ENCODE assay signal across 8 mouse cellular contexts in the genomic region with DNA sequence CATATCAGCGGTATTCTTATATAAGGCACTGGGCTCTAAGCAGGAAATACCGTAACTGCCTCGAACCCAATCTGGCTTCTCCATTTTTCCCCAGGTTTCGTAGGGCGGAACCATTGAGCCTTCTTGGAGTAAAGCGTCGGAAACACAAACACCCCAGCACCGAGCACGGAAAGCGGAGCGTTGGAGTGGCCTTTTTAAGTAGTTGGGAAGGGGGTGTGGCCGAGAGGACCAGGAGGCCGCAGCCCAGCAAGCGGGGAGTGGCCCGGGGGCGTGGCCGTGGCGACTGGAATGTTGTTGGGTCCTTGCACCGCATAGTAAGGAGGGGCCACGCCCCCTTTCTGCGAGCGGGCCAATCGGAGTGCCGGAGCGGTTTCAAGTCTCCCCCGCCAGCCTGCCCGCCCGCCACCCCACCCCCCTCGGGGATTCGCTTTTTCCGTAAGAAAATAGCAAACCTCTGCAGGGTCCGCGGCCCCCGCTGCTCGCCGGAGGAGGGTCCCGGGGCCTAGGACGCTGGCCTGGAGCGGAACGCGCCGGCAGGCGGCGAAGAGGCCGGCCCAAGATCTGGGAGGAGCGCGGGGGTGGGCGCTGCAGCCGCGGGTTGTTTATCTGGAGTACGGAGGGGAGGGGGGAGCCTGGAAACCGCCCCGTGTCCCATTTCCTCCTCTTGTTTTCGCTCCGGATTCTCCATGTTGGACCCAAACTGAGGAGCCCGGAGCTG. TPM values are rescaled to one million over a fixed set of nuclear protein-coding genes. Genes with fewer than 3 reads are reported as not detected.
DNase-seq lines count a peak whose midpoint lies in the region; ATAC-seq lines count a peak whose summit lies in the region.

A gene (plus strand): TSS at position 441 of the 718 bp plus-strand sequence.

- peak within 1 kb of the TSS; percentile 95 for H3K4me3 ChIP-seq in intestine, embryonic 14.5 days (ENCODE audit: low read depth, low read length)

- H3K27ac ChIP-seq in intestine, embryonic 14.5 days (ENCODE audit: low read depth): peak within 1 kb of the TSS; percentile 100

- WGBS in intestine, embryonic 14.5 days: under 1% methylated on average over 55 of the region's 56 CpGs

- H3K27me3 ChIP-seq in intestine, embryonic 14.5 days (replicated peaks; ENCODE audit: control insufficient read depth, insufficient read depth, low read length): no peaks in the 10 kb centered on the region

- peaks cover 9% of the 10 kb centered on the region; the same call in 1 of the 2 replicates for H3K36me3 ChIP-seq in intestine, embryonic 14.5 days (ENCODE audit: control insufficient read depth, insufficient read depth, low read length)

- H3K9me3 ChIP-seq in intestine, embryonic 14.5 days (ENCODE audit: control insufficient read depth, low read length): no peaks in the 10 kb centered on the region

- peak; percentile 99 to 100 for DNase-seq in adrenal gland, adult 18-20 months (ENCODE audit: low spot score in 2 of 2)
- peak; percentile 100 for DNase-seq in embryo, embryonic 11 days
- DNase-seq in gastrocnemius, postnatal 25 days: peak; percentile 100
- peak; percentile 100 for DNase-seq in intestine, embryonic 14.5 days (ENCODE audit: low spot score)
- DNase-seq in left cerebral cortex, postnatal 14 days (ENCODE audit: low spot score in 2 of 2): peak; percentile 100
- peak; percentile 99 for DNase-seq in mesoderm, embryonic 11.5 days (ENCODE audit: low read depth, low spot score)
- peak; percentile 99 to 100 for DNase-seq in right cerebral cortex, postnatal 36 days (ENCODE audit: low spot score in 2 of 2)
- DNase-seq in yolk sac, embryonic 10.5 days (ENCODE audit: low spot score): peak; percentile 100

- H3K4me2 ChIP-seq in intestine, embryonic 14.5 days (ENCODE audit: low read length): peak within 1 kb of the TSS; percentile 95

- intact Hi-C loops in left cerebral cortex, postnatal 14 days (cut with DNase I): loop anchor here (2.0 kb wide), 2 partner anchors 16 to 50 kb away; no protein-coding TSS in a partner anchor

- peaks cover 44% of the 10 kb centered on the region for H3K4me1 ChIP-seq in intestine, embryonic 14.5 days (replicated peaks; ENCODE audit: control insufficient read depth, insufficient read depth, low read length)

- ATAC-seq in intestine, embryonic 14.5 days (replicated peaks; ENCODE audit: low FRiP score, low TSS enrichment, low read depth): peak; percentile 94

- peak within 1 kb of the TSS; percentile 97 for H3K9ac ChIP-seq in intestine, embryonic 14.5 days (ENCODE audit: low read length)

RNA-seq across cellular contexts. Expression of the gene that starts here (rescaled TPM):
- 10 to 100 TPM; 73.0 to 98.7 TPM for total RNA-seq in adrenal gland, adult 18-20 months (2021)
- 10 to 100 TPM; 90.6 to 98.7 TPM for total RNA-seq in gastrocnemius, postnatal 25 days (2021)
- polyA plus RNA-seq in intestine, embryonic 14.5 days (2014; fragmentation: Nextera tagmentation; extraction: Ambion mirVana): 99.2 and 101 TPM in 2 replicates
- 10 to 100 TPM; 69.6 to 75.1 TPM for total RNA-seq in left cerebral cortex, postnatal 14 days (2021)

Comparison
In these comparisons a context has a peak if more than half of its experiments do, and no peak if none do; other contexts are left out.
1. Peak in every context shown above with its lines: DNase-seq, ATAC-seq, H3K4me3 ChIP-seq and H3K27ac ChIP-seq.